Mouse (Mus musculus) embryonic facial prominence, embryonic 12.5 days (tissue): ENCODE measurements at regions not wholly inside any gene's neighbourhood (a gene's known extent, or its start where the extent isn't known, plus 50 kb on each side); places are given as distances from the start of the nearest gene placed in this dataset.

Experiments
- ATAC-seq: fragments of 200-750 bp; cut with Nextera tagmentation; 2 replicates; pipeline ENCODE4 v1.8.0; 2017; ENCODE audit not compliant: insufficient number of reproducible peaks, insufficient read depth, low FRiP score, low TSS enrichment
- H3K27ac ChIP-seq: fragments of 300-500 bp; sonication (generic); 2 replicates; pipeline ENCODE4 v1.5.1; 2016; ENCODE audit warnings: mild to moderate bottlenecking
- H3K27me3 ChIP-seq: fragments of 300-500 bp; sonication (generic); 2 replicates; pipeline ENCODE4 v1.6.1; 2016; ENCODE audit warnings: mild to moderate bottlenecking, moderate library complexity
- H3K36me3 ChIP-seq: fragments of 300-500 bp; sonication (generic); 2 replicates; pipeline ENCODE4 v1.6.1; 2016; ENCODE audit warnings: mild to moderate bottlenecking
- H3K4me1 ChIP-seq: fragments of 300-500 bp; sonication (generic); 2 replicates; pipeline ENCODE4 v1.6.1; 2016
- H3K4me2 ChIP-seq: fragments of 300-500 bp; sonication (generic); replicated peaks from 2 replicates; pipeline ENCODE4 v1.6.1; 2016; ENCODE audit warnings: mild to moderate bottlenecking, moderate library complexity
- H3K4me3 ChIP-seq: fragments of 300-500 bp; sonication (generic); 2 replicates; pipeline ENCODE4 v1.5.1; 2016; ENCODE audit warnings: mild to moderate bottlenecking
- H3K9ac ChIP-seq: fragments of 300-500 bp; sonication (generic); 2 replicates; pipeline ENCODE4 v1.6.1; 2016; ENCODE audit warnings: mild to moderate bottlenecking, moderate library complexity
- H3K9me3 ChIP-seq: fragments of 300-500 bp; sonication (generic); 2 replicates; pipeline ENCODE4 v1.6.1; 2016; ENCODE audit warnings: mild to moderate bottlenecking, moderate library complexity
- WGBS: fragments of 180-500 bp; shearing (Covaris S2); methylation state at CpG from one replicate; pipeline ENCODE4 v1.1.7; 2016; 5-methylcytosine and 5-hydroxymethylcytosine counted together

- no peak overlapping the region for H3K27ac ChIP-seq
- no peaks in the 10 kb centered on the region for H3K36me3 ChIP-seq
- WGBS: 88% methylated on average over 21 of the region's 21 CpGs
Observed at GRCm38 (mm10) chr6:31113558-31114326, 154.9 kb upstream of the Klf14 start.

GRCm38 (mm10) chr6:31114336-31115335 is 155.8 kb upstream of the Klf14 start:
- H3K36me3 ChIP-seq: no peaks in the 10 kb centered on the region
- no peak overlapping the region for H3K4me2 ChIP-seq
- no peak overlapping the region for H3K9ac ChIP-seq
- H3K27ac ChIP-seq: no peak overlapping the region
- no peaks in the 10 kb centered on the region for H3K9me3 ChIP-seq
- WGBS: 75% methylated on average over 19 of the region's 19 CpGs
- no peaks in the 10 kb centered on the region for H3K4me1 ChIP-seq
- no peaks in the 10 kb centered on the region for H3K27me3 ChIP-seq
- no peak overlapping the region for H3K4me3 ChIP-seq
- no peak for ATAC-seq

More at GRCm38 (mm10) chr6:31113558-31114326, 154.9 kb upstream of the Klf14 start:
- no peaks in the 10 kb centered on the region for H3K4me1 ChIP-seq
- no peak for ATAC-seq
- H3K27me3 ChIP-seq: no peaks in the 10 kb centered on the region
- no peak overlapping the region for H3K4me2 ChIP-seq
- H3K4me3 ChIP-seq: no peak overlapping the region
- H3K9ac ChIP-seq: no peak overlapping the region
- peaks cover 6% of the 10 kb centered on the region for H3K9me3 ChIP-seq

- Histone ChIP-seq H3K27me3 (no peaks in the 10 kb centered on the region), H3K9ac (no peak overlapping the region)
- ATAC-seq: no peak
Observed at GRCm38 (mm10) chr6:31115566-31115965, 156.7 kb upstream of the Klf14 start.

GRCm38 (mm10) chr6:31116365-31116764 is 157.5 kb upstream of the Klf14 start:
- no peak overlapping the region for H3K4me2 ChIP-seq
- no peaks in the 10 kb centered on the region for H3K4me1 ChIP-seq
- H3K4me3 ChIP-seq: no peak overlapping the region
- H3K36me3 ChIP-seq: no peaks in the 10 kb centered on the region
- H3K27me3 ChIP-seq: no peaks in the 10 kb centered on the region
- 62% methylated on average over 6 of the region's 6 CpGs for WGBS
- H3K9ac ChIP-seq: no peak overlapping the region
- no peak overlapping the region for H3K27ac ChIP-seq
- H3K9me3 ChIP-seq: no peaks in the 10 kb centered on the region
- no peak for ATAC-seq

More at GRCm38 (mm10) chr6:31115566-31115965, 156.7 kb upstream of the Klf14 start:
- Histone ChIP-seq H3K27ac (no peak overlapping the region), H3K4me1 (no peaks in the 10 kb centered on the region), H3K4me3 (no peak overlapping the region), H3K36me3 (no peaks in the 10 kb centered on the region), H3K4me2 (no peak overlapping the region), H3K9me3 (no peaks in the 10 kb centered on the region)
- WGBS: 82% methylated on average over 4 of the region's 4 CpGs

- no peak overlapping the region for H3K4me2 ChIP-seq
- H3K27me3 ChIP-seq: no peaks in the 10 kb centered on the region
- no peak overlapping the region for H3K4me3 ChIP-seq
- H3K27ac ChIP-seq: no peak overlapping the region
- no peaks in the 10 kb centered on the region for H3K4me1 ChIP-seq
- no peak overlapping the region for H3K9ac ChIP-seq
- no peaks in the 10 kb centered on the region for H3K36me3 ChIP-seq
- H3K9me3 ChIP-seq: no peaks in the 10 kb centered on the region
- ATAC-seq: no peak
- 93% methylated on average over 12 of the region's 12 CpGs for WGBS
Observed at GRCm38 (mm10) chr6:31117666-31118065, 158.8 kb upstream of the Klf14 start.

GRCm38 (mm10) chr6:31121008-31121407 is 162.1 kb upstream of the Klf14 start:
- Histone ChIP-seq H3K27ac (no peak overlapping the region), H3K27me3 (no peaks in the 10 kb centered on the region), H3K4me2 (no peak overlapping the region), H3K9ac (no peak overlapping the region), H3K9me3 (no peaks in the 10 kb centered on the region), H3K36me3 (no peaks in the 10 kb centered on the region), H3K4me3 (no peak overlapping the region), H3K4me1 (no peaks in the 10 kb centered on the region)
- 57% methylated on average over 8 of the region's 8 CpGs for WGBS
- ATAC-seq: no peak

- Histone ChIP-seq H3K36me3 (no peaks in the 10 kb centered on the region), H3K27me3 (no peaks in the 10 kb centered on the region), H3K4me2 (no peak overlapping the region), H3K4me1 (no peaks in the 10 kb centered on the region), H3K9me3 (no peaks in the 10 kb centered on the region), H3K27ac (no peak overlapping the region), H3K4me3 (no peak overlapping the region), H3K9ac (no peak overlapping the region)
- ATAC-seq: no peak
- 91% methylated on average over 5 of the region's 5 CpGs for WGBS
Observed at GRCm38 (mm10) chr6:31122895-31123294, 164.0 kb upstream of the Klf14 start.

GRCm38 (mm10) chr6:31123342-31123990 is 164.6 kb upstream of the Klf14 start:
- Histone ChIP-seq H3K4me2 (no peak overlapping the region), H3K4me1 (no peaks in the 10 kb centered on the region), H3K4me3 (no peak overlapping the region), H3K27me3 (no peaks in the 10 kb centered on the region), H3K27ac (no peak overlapping the region), H3K9me3 (no peaks in the 10 kb centered on the region), H3K9ac (no peak overlapping the region), H3K36me3 (no peaks in the 10 kb centered on the region)
- ATAC-seq: no peak
- WGBS: 67% methylated on average over 4 of the region's 4 CpGs

- Histone ChIP-seq H3K27me3 (no peaks in the 10 kb centered on the region), H3K4me1 (no peaks in the 10 kb centered on the region), H3K36me3 (no peaks in the 10 kb centered on the region), H3K4me2 (no peak overlapping the region), H3K9ac (no peak overlapping the region), H3K27ac (no peak overlapping the region), H3K9me3 (no peaks in the 10 kb centered on the region), H3K4me3 (no peak overlapping the region)
- 74% methylated on average over 6 of the region's 6 CpGs for WGBS
- no peak for ATAC-seq
Observed at GRCm38 (mm10) chr6:31124076-31124475, 165.2 kb upstream of the Klf14 start.

- Histone ChIP-seq H3K9me3 (no peaks in the 10 kb centered on the region), H3K4me1 (no peaks in the 10 kb centered on the region), H3K4me3 (no peak overlapping the region), H3K9ac (no peak overlapping the region), H3K4me2 (no peak overlapping the region), H3K27me3 (no peaks in the 10 kb centered on the region), H3K36me3 (no peaks in the 10 kb centered on the region), H3K27ac (no peak overlapping the region)
- ATAC-seq: no peak
- 89% methylated on average over 4 of the region's 4 CpGs for WGBS
Observed at GRCm38 (mm10) chr6:31124872-31125271, 166.0 kb upstream of the Klf14 start.

- 74% methylated on average over 19 of the region's 19 CpGs for WGBS
- Histone ChIP-seq H3K36me3 (no peaks in the 10 kb centered on the region), H3K4me2 (no peak overlapping the region), H3K27me3 (no peaks in the 10 kb centered on the region), H3K27ac (no peak overlapping the region), H3K9ac (no peak overlapping the region), H3K9me3 (no peaks in the 10 kb centered on the region), H3K4me1 (no peaks in the 10 kb centered on the region), H3K4me3 (no peak overlapping the region)
- no peak for ATAC-seq
Observed at GRCm38 (mm10) chr6:31125328-31126118, 166.6 kb upstream of the Klf14 start.
